Mouse (Mus musculus): ENCODE data around the gene B4galt5.

Gene B4galt5

GRCm38 (mm10) chr2:167363272-167364045 is 14.5 kb upstream of the B4galt5 start:
- peak; percentile 21 for DNase-seq (ENCODE audit: low read depth, low spot score)

GRCm38 (mm10) chr2:167358499-167358898 is 9.5 kb upstream of the B4galt5 start:
- no peak for DNase-seq (ENCODE audit: low read depth, low spot score)

GRCm38 (mm10) chr2:167356885-167357284 is 7.9 kb upstream of the B4galt5 start:
- DNase-seq (ENCODE audit: low read depth, low spot score) = no peak

GRCm38 (mm10) chr2:167354611-167355165 is 5.7 kb upstream of the B4galt5 start:
- DNase-seq (ENCODE audit: low read depth, low spot score) = no peak

DNA sequence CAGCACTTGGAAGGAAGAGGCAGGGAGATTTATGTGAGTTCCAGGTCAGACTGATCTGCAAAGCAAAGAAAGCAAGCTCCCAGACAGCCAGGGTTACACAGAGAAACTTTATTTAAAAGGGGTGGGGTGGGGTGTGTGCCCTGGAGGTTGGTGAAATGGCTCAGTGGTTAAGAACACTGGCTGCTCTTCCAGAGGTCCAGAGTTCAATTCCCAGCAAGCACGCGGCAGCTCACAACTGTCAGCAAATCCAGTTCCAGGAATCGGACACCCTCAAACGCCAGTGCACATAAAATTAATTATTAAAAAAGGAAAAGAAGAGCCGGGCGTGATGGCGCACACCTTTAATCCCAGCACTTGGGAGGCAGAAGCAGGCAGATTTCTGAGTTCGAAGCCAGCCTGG is 5.1 kb upstream of the B4galt5 start:
- no peak for DNase-seq (ENCODE audit: low read depth, low spot score)

- no peak for DNase-seq (ENCODE audit: low read depth, low spot score)
These were observed 3.5 kb upstream of the B4galt5 start for GRCm38 (mm10) chr2:167352496-167352895.

GRCm38 (mm10) chr2:167351371-167351951 is 2.5 kb upstream of the B4galt5 start:
- DNase-seq (ENCODE audit: low read depth, low spot score) = peak; percentile 52

- peak; percentile 27 for DNase-seq (ENCODE audit: low read depth, low spot score)
These were observed 1.2 kb upstream of the B4galt5 start for GRCm38 (mm10) chr2:167350126-167350650.

- DNase-seq (ENCODE audit: low read depth, low spot score) = peak; percentile 98
These were observed 427 bp upstream of the B4galt5 start for GRCm38 (mm10) chr2:167349283-167349936.

DNA sequence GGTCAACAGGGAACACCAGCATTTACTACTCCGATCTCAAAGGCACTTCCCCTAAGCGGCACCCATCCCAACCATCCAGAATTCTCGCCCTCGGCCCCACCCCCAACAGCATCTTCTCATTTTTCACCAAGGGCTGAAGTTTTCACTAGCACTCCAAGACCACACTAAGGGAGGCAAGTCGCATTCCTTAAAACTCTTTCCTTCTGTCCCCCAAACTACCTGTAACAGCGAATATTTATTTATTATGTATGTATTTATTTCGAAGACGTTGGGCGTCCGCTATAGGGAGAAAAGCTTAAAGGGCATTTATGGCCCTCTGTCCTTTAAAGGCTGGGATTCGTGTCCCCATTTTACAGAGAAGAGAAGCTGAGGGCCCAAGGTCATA is 1.0 kb downstream of the B4galt5 start:
- no peak for DNase-seq (ENCODE audit: low read depth, low spot score)

GRCm38 (mm10) chr2:167347361-167347760 is 1.6 kb downstream of the B4galt5 start:
- peak; percentile 31 for DNase-seq (ENCODE audit: low read depth, low spot score)

DNA sequence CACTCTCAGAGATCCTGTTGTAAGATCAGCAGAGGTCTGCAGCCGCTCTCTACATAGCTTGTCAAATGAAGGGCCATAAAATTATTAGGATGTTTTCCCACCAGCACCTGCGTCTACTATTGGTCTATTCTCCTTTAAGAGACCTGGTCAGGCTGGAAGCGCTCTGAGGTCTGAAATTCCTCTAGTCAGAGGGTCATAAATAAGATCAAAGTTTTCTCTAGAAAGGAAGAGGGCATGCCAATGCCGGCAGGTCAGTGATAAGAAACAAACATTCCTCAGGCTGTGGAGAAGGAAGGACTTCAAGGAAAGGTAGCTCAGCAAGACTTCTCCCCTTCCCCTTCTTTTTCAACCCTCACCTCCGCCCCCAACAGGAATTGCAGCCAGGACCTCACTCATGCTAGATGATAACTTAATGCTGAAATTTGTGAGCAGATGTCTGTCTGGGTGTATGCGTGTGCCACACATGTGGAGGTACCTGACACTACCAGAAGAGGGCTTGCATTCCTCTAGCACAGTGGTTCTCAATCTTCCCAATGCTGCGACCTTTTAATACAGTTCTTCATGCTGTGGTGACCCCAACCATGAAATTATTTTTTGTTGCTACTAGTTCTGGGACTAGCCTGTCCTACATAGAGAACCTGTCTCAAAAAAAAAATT is 3.3 kb downstream of the B4galt5 start:
- DNase-seq (ENCODE audit: low read depth, low spot score) = peak; percentile 35

- peak; percentile 57 for DNase-seq (ENCODE audit: low read depth, low spot score)
These were observed 4.0 kb downstream of the B4galt5 start for GRCm38 (mm10) chr2:167344871-167345507.

DNA sequence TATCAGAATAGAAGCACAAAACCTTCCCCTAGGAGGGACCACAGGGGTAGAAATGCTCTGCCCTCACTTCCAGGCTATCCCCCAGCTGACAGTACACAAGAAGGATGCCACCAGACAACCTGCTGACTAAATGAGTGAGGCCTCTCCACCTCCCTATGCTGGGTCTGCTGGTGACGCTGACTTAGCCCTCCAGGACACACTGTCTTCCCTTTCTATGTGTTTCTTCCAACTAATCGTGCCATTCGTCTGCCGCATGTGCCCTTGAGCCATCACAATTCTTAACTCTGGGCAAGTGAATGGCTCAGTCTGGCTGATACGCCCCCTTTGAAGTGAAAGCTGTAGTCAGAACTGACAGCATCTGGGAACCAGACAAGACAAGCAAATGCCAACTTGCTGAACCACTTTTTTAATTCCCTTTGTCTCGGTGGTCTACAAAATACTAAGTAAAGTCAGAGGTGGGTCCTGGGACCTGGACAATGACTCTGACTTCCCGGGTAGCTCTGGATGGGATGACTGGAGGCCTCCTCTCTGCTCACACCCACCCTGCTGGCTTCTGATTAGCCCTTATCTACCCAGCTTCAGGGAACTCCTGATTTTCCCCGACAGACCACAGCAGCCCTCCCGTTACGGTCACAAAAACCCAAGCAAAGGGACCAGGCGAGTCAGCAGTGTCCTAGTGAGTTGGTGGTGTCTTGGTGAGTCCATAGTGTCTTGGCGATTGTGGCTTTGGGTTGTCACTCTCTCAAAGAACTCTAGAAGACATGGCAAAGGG is 5.4 kb downstream of the B4galt5 start:
- DNase-seq (ENCODE audit: low read depth, low spot score) = no peak

GRCm38 (mm10) chr2:167342876-167343275 is 6.1 kb downstream of the B4galt5 start:
- DNase-seq (ENCODE audit: low read depth, low spot score) = no peak

DNA sequence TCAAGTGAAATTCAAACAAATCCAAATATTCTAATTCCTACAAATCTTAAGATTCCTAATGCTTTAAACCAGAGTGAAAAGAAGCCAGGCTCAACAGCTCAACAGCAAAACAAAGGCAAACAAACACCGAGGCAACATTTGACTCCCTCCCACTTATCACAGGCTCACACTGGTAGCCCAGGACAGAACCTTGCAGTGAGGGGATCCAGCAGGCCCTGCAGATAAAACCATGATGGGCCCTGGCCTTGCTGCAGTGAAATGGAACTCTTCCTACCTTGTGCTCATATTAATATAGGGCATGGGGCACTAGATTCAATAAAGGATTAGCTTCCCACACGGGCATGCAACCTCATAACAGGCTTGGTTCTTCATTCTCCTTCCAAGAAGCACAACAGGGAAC is 11.4 kb downstream of the B4galt5 start:
- DNase-seq (ENCODE audit: low read depth, low spot score) = no peak

DNA sequence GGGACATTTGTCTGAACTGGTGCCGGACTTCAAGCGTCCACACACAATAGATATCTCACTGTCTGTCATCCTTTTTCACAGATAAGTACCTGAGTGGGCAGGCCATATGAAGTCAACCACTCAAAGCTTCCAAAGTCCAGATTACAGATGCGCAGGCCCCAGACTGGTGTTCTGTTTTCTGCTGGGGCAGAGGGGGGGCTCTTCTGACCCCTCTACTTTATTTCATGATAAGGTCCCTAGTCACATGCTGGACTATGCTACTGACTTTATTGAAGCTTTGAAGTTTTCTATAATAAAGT is 11.8 kb downstream of the B4galt5 start:
- no peak for DNase-seq (ENCODE audit: low read depth, low spot score)

DNA sequence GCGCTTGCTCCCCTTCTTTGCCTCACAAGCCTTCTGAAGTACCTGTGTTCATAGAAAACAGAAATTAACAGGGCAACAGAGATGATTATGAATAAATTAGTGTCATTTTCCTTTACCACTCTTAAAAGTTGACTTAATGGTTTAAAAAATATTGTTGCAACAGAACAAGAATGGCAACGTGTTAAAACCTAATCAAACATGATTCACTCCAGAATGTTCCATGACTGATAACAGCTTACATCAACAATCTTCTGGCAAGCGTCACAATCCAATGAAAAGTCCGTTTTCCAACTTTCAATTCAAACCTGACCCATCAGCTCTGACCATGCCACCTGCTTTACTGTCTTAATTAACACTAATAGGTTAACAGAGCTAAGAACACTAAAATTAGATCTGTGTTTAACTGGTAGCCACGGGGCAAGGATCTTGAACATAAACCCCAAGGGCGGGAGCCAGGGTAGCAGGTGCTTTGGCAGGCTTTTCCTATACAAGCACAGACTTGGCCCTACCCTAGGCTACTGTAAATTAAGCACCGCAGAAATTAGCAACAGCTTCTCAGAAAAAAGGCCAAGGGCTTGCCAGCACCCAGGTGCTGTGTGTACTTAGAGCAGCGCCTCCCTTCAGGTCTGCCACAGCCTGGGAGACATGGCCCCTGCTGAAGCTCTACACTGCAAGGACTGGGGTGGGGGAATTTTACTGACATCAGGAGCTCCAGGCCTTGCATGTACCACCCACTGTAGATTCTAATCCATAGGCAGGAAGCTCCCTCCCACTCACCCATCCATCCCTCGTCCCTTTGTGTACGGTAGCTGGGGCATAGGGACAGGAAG is 12.4 kb downstream of the B4galt5 start:
- DNase-seq (ENCODE audit: low read depth, low spot score) = no peak

DNA sequence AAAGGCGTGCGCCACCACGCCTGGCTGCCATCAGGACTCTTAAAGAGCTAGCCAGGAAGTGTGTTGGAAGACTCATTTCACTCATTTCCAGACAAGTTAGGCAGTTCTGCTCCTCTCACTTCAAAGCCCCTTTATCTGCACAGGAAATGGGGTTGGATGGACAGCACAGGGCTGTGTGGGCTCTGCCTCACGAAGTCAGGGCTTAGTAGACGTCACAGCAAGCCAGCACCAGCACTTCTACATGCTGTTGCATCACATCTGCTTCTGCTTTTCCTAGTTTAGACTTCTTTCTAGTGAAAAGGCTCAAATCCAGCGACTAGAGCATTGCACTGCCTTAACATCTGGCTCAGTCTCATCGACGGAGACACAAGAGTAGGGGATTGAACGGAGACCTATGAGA is 13.9 kb downstream of the B4galt5 start:
- DNase-seq (ENCODE audit: low read depth, low spot score) = peak; percentile 49

GRCm38 (mm10) chr2:167334312-167334711 is 14.7 kb downstream of the B4galt5 start:
- no peak for DNase-seq (ENCODE audit: low read depth, low spot score)
